Mouse (Mus musculus) myocyte (in vitro differentiated cells): Measurements from ENCODE around the gene Pole2.

Experiments
- CEBPB ChIP-seq: IDR thresholded peaks from 2 replicates; pipeline ENCODE4 v1.6.1; 2011; ENCODE audit warnings: mild to moderate bottlenecking, moderate library complexity; ENCODE audit not compliant: poor library complexity, insufficient read depth, severe bottlenecking
- E2F4 ChIP-seq: IDR thresholded peaks from one replicate; pipeline ENCODE4 v1.6.1; 2011; ENCODE audit warnings: mild to moderate bottlenecking, control low read depth, moderate library complexity; ENCODE audit not compliant: insufficient read depth
- MAX ChIP-seq: IDR thresholded peaks from one replicate; pipeline ENCODE4 v1.6.1; 2011; ENCODE audit warnings: low read depth, mild to moderate bottlenecking, control low read depth
- MYOD1 ChIP-seq, 3 experiments: IDR thresholded peaks; one replicate each; pipeline ENCODE4 v1.6.1; 2011; ENCODE audit warnings: control low read depth in 2 of 3, low read depth in 2 of 3, mild to moderate bottlenecking in 2 of 3, moderate library complexity in 1 of 3; ENCODE audit not compliant: insufficient read length in 2 of 3, control insufficient read depth in 1 of 3
- MYOG ChIP-seq, 3 experiments: IDR thresholded peaks; one replicate each; pipeline ENCODE4 v1.6.1; 2011; ENCODE audit warnings: control low read depth in 2 of 3, low read depth in 2 of 3, mild to moderate bottlenecking in 2 of 3; ENCODE audit not compliant: insufficient read length in 2 of 3, control insufficient read depth in 1 of 3, insufficient read depth in 1 of 3
- POLR2A ChIP-seq: IDR thresholded peaks from one replicate; pipeline ENCODE4 v1.6.1; 2011; ENCODE audit warnings: low read depth, mild to moderate bottlenecking, control low read depth, moderate library complexity; ENCODE audit not compliant: insufficient read length
- POLR2AphosphoS2 ChIP-seq: IDR thresholded peaks from one replicate; pipeline ENCODE4 v1.6.1; 2011; ENCODE audit warnings: low read depth, control low read depth; ENCODE audit not compliant: insufficient read length
- REST ChIP-seq: IDR thresholded peaks from one replicate; pipeline ENCODE4 v1.6.1; 2011; ENCODE audit warnings: mild to moderate bottlenecking, control low read depth, moderate library complexity; ENCODE audit not compliant: insufficient read depth, insufficient read length
- SRF ChIP-seq: IDR thresholded peaks from one replicate; pipeline ENCODE4 v1.6.1; 2011; ENCODE audit warnings: low read depth; ENCODE audit not compliant: control insufficient read depth, insufficient read length
- TCF12 ChIP-seq: IDR thresholded peaks from one replicate; pipeline ENCODE4 v1.6.1; 2011; ENCODE audit warnings: mild to moderate bottlenecking, control low read depth; ENCODE audit not compliant: poor library complexity, insufficient read depth, severe bottlenecking
- TCF3 ChIP-seq: IDR thresholded peaks from one replicate; pipeline ENCODE4 v1.6.1; 2011; ENCODE audit warnings: low read depth, control low read depth; ENCODE audit not compliant: insufficient read length
- USF1 ChIP-seq: IDR thresholded peaks from one replicate; pipeline ENCODE4 v1.6.1; 2011; ENCODE audit warnings: low read depth, mild to moderate bottlenecking, control low read depth, moderate library complexity

GRCm38 (mm10) chr12:69265031-69265430 lies 37.0 kb upstream of the Pole2 start:
- TF ChIP-seq USF1 = no peak
- TF ChIP-seq POLR2A = no peak
- no peak for TF ChIP-seq POLR2AphosphoS2
- TF ChIP-seq MYOG (IDR thresholded peaks at IDR 0.05; ENCODE audit: control insufficient read depth in 1 of 3, insufficient read depth in 1 of 3, insufficient read length in 2 of 3, low read depth in 2 of 3) = no peak
- TF ChIP-seq MAX = no peak
- no peak for TF ChIP-seq REST
- no peak for TF ChIP-seq TCF12
- TF ChIP-seq TCF3 = no peak
- TF ChIP-seq CEBPB = no peak
- no peak for TF ChIP-seq E2F4
- no peak for TF ChIP-seq SRF
- no peak for TF ChIP-seq MYOD1 (IDR thresholded peaks at IDR 0.05; ENCODE audit: control insufficient read depth in 1 of 3, insufficient read length in 2 of 3, low read depth in 2 of 3)
